In the genomic region with DNA sequence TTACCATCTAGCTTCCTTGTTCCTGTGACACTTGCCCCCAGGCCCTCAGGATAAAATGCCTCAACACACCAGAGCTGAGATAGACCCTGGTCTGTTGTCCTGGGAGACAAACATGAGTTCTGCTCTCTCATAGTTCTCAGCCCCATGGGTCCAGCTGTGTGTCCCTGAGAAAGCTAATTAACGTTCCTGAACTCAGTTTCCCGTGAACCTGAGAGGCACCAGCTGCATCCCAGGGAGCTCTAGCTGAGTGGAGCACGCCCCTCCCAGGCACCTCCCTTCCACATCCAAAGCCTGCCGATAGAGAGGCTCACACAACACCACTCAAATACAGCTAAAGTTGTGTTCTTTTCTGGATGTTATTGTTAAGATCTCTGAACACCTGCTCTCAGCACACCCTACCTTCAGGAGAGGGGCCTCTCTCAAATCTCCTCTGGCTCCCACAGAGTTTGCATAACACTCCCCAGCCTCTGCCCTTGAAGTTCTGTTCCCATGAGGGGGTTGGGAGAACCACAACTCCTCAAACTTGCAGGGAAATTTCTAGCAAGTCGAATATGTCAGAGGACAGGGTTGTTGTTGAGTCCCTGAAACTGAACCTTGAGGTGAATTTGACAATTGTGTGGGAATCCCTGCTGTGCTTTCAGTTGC, we compare ENCODE assay signal across 14 mouse cellular contexts. TPM values are rescaled to one million over a fixed set of nuclear protein-coding genes. Genes with fewer than 3 reads are reported as not detected.
DNase-seq lines count a peak whose midpoint lies in the region; ATAC-seq and TF ChIP-seq lines count a peak whose summit lies in the region.
"Had no signal": no experiment of that assay in that cellular context is flagged by ENCODE, and none has a peak within 500 bp of the region (broad histone marks: within the 10 kb centered on the region; RNA-seq: fewer than 3 reads in every experiment).

No protein-coding gene starts in this region.

- no peaks in the 10 kb centered on the region for H3K9me3 ChIP-seq in kidney, embryonic 15.5 days (replicated peaks)
- H3K9me3 ChIP-seq in CH12.LX (replicated peaks; ENCODE audit: low read length): no peaks in the 10 kb centered on the region
- no peaks in the 10 kb centered on the region for H3K9me3 ChIP-seq in liver, embryonic 14.5 days (ENCODE audit: control insufficient read depth, low read length)
- H3K9me3 ChIP-seq: embryonic facial prominence, embryonic 12.5 days had no signal

- no peaks in the 10 kb centered on the region for H3K27me3 ChIP-seq in kidney, embryonic 15.5 days
- peaks cover 23% of the 10 kb centered on the region for H3K27me3 ChIP-seq in CH12.LX (replicated peaks)
- H3K27me3 ChIP-seq in liver, embryonic 14.5 days (ENCODE audit: control insufficient read depth, insufficient read depth, low read length): no peaks in the 10 kb centered on the region
- no peaks in the 10 kb centered on the region for H3K27me3 ChIP-seq in kidney, adult 2 months (replicated peaks; ENCODE audit: control insufficient read depth, insufficient read depth, low read length)
- H3K27me3 ChIP-seq: embryonic facial prominence, embryonic 12.5 days; Patski had no signal

- H3K4me3 ChIP-seq in kidney, embryonic 15.5 days (replicated peaks): no peak overlapping the region
- H3K4me3 ChIP-seq in CH12.LX (replicated peaks in 1 of 3; ENCODE audit: low read depth in 2 of 3, low read length in 2 of 3, poor library complexity in 1 of 3): peak overlapping the region in 1 of 3 experiments; percentile 43
- no peak overlapping the region for H3K4me3 ChIP-seq in liver, embryonic 14.5 days (ENCODE audit: insufficient read depth in 1 of 2, low read depth in 2 of 2, low read length in 2 of 2)
- H3K4me3 ChIP-seq in kidney, adult 2 months (ENCODE audit: insufficient read depth, low read depth, low read length): no peak overlapping the region
- H3K4me3 ChIP-seq: embryonic facial prominence, embryonic 12.5 days had no signal

- TF ChIP-seq POLR2A in CH12.LX (IDR thresholded peaks at IDR 0.05; ENCODE audit: low read depth, low read length): no peak
- TF ChIP-seq POLR2A in kidney, adult 2 months (IDR thresholded peaks at IDR 0.05; ENCODE audit: low read depth, low read length): no peak

- 0 out of 2 replicates have a peak overlapping the region, but pooled peaks have one; percentile 13 for H3K27ac ChIP-seq in kidney, embryonic 15.5 days
- H3K27ac ChIP-seq in CH12.LX (ENCODE audit: insufficient read depth, low read depth): 0 out of 2 replicates have a peak overlapping the region, but pooled peaks have one; percentile 19
- H3K27ac ChIP-seq in liver, embryonic 14.5 days: no peak overlapping the region
- H3K27ac ChIP-seq in kidney, adult 2 months (ENCODE audit: insufficient read depth, low read depth, low read length): no peak overlapping the region
- H3K27ac ChIP-seq: embryonic facial prominence, embryonic 12.5 days had no signal

- H3K9ac ChIP-seq in kidney, embryonic 15.5 days: 0 out of 2 replicates have a peak overlapping the region, but pooled peaks have one; percentile 7
- H3K9ac ChIP-seq in CH12.LX (ENCODE audit: insufficient read depth, low read depth): no peak overlapping the region
- H3K9ac ChIP-seq in liver, embryonic 14.5 days (replicated peaks): no peak overlapping the region
- H3K9ac ChIP-seq: embryonic facial prominence, embryonic 12.5 days had no signal

- H3K79me2 ChIP-seq in CH12.LX (replicated peaks; ENCODE audit: control insufficient read depth, extremely low read depth, insufficient read depth, poor library complexity, severe bottlenecking): no peaks in the 10 kb centered on the region

- H3K4me2 ChIP-seq in kidney, embryonic 15.5 days: no peak overlapping the region
- peak overlapping the region; percentile 78 for H3K4me2 ChIP-seq in CH12.LX (ENCODE audit: insufficient read depth, low read depth, poor library complexity, severe bottlenecking)
- H3K4me2 ChIP-seq in liver, embryonic 14.5 days (ENCODE audit: low read depth): peak overlapping the region; percentile 29
- H3K4me2 ChIP-seq: embryonic facial prominence, embryonic 12.5 days had no signal

- H3K4me1 ChIP-seq in kidney, embryonic 15.5 days: peaks cover 80% of the 10 kb centered on the region
- peaks cover 27 to 57% of the 10 kb centered on the region in 2 experiments for H3K4me1 ChIP-seq in CH12.LX (ENCODE audit: control insufficient read depth in 1 of 2, insufficient read depth in 2 of 2)
- H3K4me1 ChIP-seq in liver, embryonic 14.5 days (replicated peaks; ENCODE audit: control insufficient read depth in 2 of 2, insufficient read depth in 2 of 2, low read length in 1 of 2): peaks cover 50 to 60% of the 10 kb centered on the region in 2 experiments
- peaks cover 3% of the 10 kb centered on the region; the same call in 1 of the 2 replicates for H3K4me1 ChIP-seq in kidney, adult 2 months (ENCODE audit: control insufficient read depth, insufficient read depth, low read length)

- 15% methylated on average over 5 of the region's 5 CpGs for WGBS in kidney, embryonic 15.5 days
- WGBS in liver, embryonic 14.5 days (ENCODE audit: insufficient replicate concordance): 33% methylated on average over 5 of the region's 5 CpGs
- WGBS in kidney, adult 2 months: 59% methylated on average over 5 of the region's 5 CpGs

- in situ Hi-C loops in CH12.LX (cut with MboI; ENCODE audit: low pct_ligation_motif_present, low pct_unique_long_range_greater_than_20kb, low sequenced_read_pairs): no loop called here

- ATAC-seq in kidney, embryonic 15.5 days (replicated peaks; ENCODE audit: low FRiP score): no peak
- no peak for ATAC-seq in liver, embryonic 14.5 days (ENCODE audit: insufficient read depth)
- ATAC-seq: Patski had no signal

- dilution Hi-C loops in CH12.LX (cut with MboI; ENCODE audit: extremely low pct_ligation_motif_present, extremely low pct_unique_long_range_greater_than_20kb, low sequenced_read_pairs): no loop called here

- TF ChIP-seq EP300 in CH12.LX (IDR thresholded peaks at IDR 0.05; ENCODE audit: low read length): peak; percentile 72
- no peak for TF ChIP-seq EP300 in liver, embryonic 14.5 days (IDR thresholded peaks at IDR 0.05; ENCODE audit: low read depth)

- TF ChIP-seq CTCF in CH12.LX (conservative IDR thresholded peaks at IDR 0.05 in 1 of 2, IDR thresholded peaks at IDR 0.05 in 1 of 2; ENCODE audit: low read depth in 2 of 2, low read length in 2 of 2): no peak
- no peak for TF ChIP-seq CTCF in liver, embryonic 14.5 days (IDR thresholded peaks at IDR 0.05; ENCODE audit: low read depth)
- no peak for TF ChIP-seq CTCF in kidney, adult 2 months (conservative IDR thresholded peaks at IDR 0.05; ENCODE audit: insufficient read depth, insufficient read length, low read depth, low read length)

- no peak for TF ChIP-seq RAD21 in CH12.LX (IDR thresholded peaks at IDR 0.05; ENCODE audit: low read depth, low read length)

- no peak for DNase-seq in kidney, postnatal 25 days
- peak; percentile 45 for DNase-seq in CH12.LX (ENCODE audit: extremely low read depth)
- DNase-seq in ZHBTc4 (ENCODE audit: low read depth, low spot score): peak; percentile 39
- no peak for DNase-seq in liver, embryonic 14.5 days (ENCODE audit: low read depth in 3 of 3, low spot score in 3 of 3)
- no peak for DNase-seq in urinary bladder, adult 18-20 months (ENCODE audit: low spot score in 2 of 2)
- DNase-seq in kidney, adult 11 months: no peak
- no peak for DNase-seq in kidney, adult 2 months
- DNase-seq: adrenal gland, adult 8-10 months; cerebellum, adult 8-10 months; right cerebral cortex, postnatal 14 days; thymus, postnatal 14 days had no signal

- no peaks in the 10 kb centered on the region for H3K36me3 ChIP-seq in kidney, embryonic 15.5 days
- H3K36me3 ChIP-seq in CH12.LX (replicated peaks in 1 of 2; ENCODE audit: control insufficient read depth in 1 of 2, insufficient read depth in 1 of 2, low read length in 1 of 2): no peaks in the 10 kb centered on the region
- H3K36me3 ChIP-seq in liver, embryonic 14.5 days (replicated peaks; ENCODE audit: control insufficient read depth, insufficient read depth, low read depth): no peaks in the 10 kb centered on the region
- no peaks in the 10 kb centered on the region for H3K36me3 ChIP-seq in kidney, adult 2 months (ENCODE audit: control insufficient read depth, insufficient read depth, low read length)
- H3K36me3 ChIP-seq: embryonic facial prominence, embryonic 12.5 days had no signal

TF ChIP-seq in CH12.LX, 34 proteins besides CTCF, POLR2A, EP300 and RAD21 (continues in another document):
- no peak for TF ChIP-seq JUN (IDR thresholded peaks at IDR 0.05; ENCODE audit: insufficient read depth, low read depth, low read length)
- TF ChIP-seq MEF2A (IDR thresholded peaks at IDR 0.05; ENCODE audit: borderline replicate concordance, low read depth, low read length): peak; percentile 56; the same call in 1 of the 2 replicates
- 0 out of 2 replicates have a peak, but pooled peaks have one; percentile 46 for TF ChIP-seq SIN3A (IDR thresholded peaks at IDR 0.05; ENCODE audit: low read length)
- no peak for TF ChIP-seq MAX (IDR thresholded peaks at IDR 0.05; ENCODE audit: low read length)
- TF ChIP-seq USF1 (IDR thresholded peaks at IDR 0.05; ENCODE audit: low read depth, low read length): no peak
- TF ChIP-seq MXI1 (IDR thresholded peaks at IDR 0.05; ENCODE audit: low read depth, low read length): peak; percentile 44; the same call in 1 of the 2 replicates
- TF ChIP-seq ETS1 (conservative IDR thresholded peaks at IDR 0.05; ENCODE audit: low read depth, low read length): peak; percentile 65; the same call in 1 of the 2 replicates
- peak; percentile 24; the same call in 1 of the 2 replicates for TF ChIP-seq ZNF384 (IDR thresholded peaks at IDR 0.05; ENCODE audit: low read depth, low read length)
- TF ChIP-seq CHD1 (IDR thresholded peaks at IDR 0.05; ENCODE audit: low read depth, low read length): no peak
- TF ChIP-seq ZC3H11A (IDR thresholded peaks at IDR 0.05; ENCODE audit: low read depth, low read length): no peak
- TF ChIP-seq ZKSCAN1 (IDR thresholded peaks at IDR 0.05; ENCODE audit: borderline replicate concordance, low read depth, low read length): no peak
- TF ChIP-seq UBTF (IDR thresholded peaks at IDR 0.05; ENCODE audit: low read depth, low read length): no peak
- peak; percentile 87 for TF ChIP-seq CHD2 (IDR thresholded peaks at IDR 0.05; ENCODE audit: low read length)
- TF ChIP-seq PAX5 (IDR thresholded peaks at IDR 0.05; ENCODE audit: low read length): no peak
- TF ChIP-seq NRF1 (IDR thresholded peaks at IDR 0.05; ENCODE audit: low read depth, low read length): no peak
- TF ChIP-seq IRF4 (IDR thresholded peaks at IDR 0.05; ENCODE audit: low read depth, low read length): peak; percentile 72
- peak; percentile 74; the same call in 1 of the 2 replicates for TF ChIP-seq RCOR1 (conservative IDR thresholded peaks at IDR 0.05; ENCODE audit: low read depth, low read length)

RNA-seq across cellular contexts. Expression of gene Smad3, which starts 28.4 kb away (rescaled TPM):
- polyA plus RNA-seq in kidney, embryonic 15.5 days (2015; fragmentation: Nextera tagmentation; extraction: Ambion mirVana): 25.0 and 26.5 TPM in 2 replicates
- total RNA-seq in CH12.LX (2012; rRNA removed) (0.50 and 0.81 TPM in 2 replicates), CH12.LX (2014; rRNA removed) (0.43 and 1.5 TPM in 2 replicates)
- 0.90 and 1.2 TPM in 2 replicates for polyA plus RNA-seq in CH12.LX (2012; ENCODE audit: insufficient read length, low read depth)
- polyA plus RNA-seq in liver, embryonic 14.5 days (2012; rRNA removed): 2.8 and 3.2 TPM in 2 replicates
- 1.7 and 2.2 TPM in 2 replicates for polyA plus RNA-seq in liver, embryonic 14.5 days (2014; fragmentation: Nextera tagmentation; extraction: Ambion mirVana)
- polyA plus RNA-seq in kidney, adult 2 months (2012; rRNA removed): 33.5 and 37.0 TPM in 2 replicates

Comparison
In these comparisons a context has a peak if more than half of its experiments do, and no peak if none do; other contexts are left out.
1. H3K27ac ChIP-seq: peak in kidney, embryonic 15.5 days (single experiment) and CH12.LX (single experiment); none in liver, embryonic 14.5 days (single experiment) and kidney, adult 2 months (single experiment).
2. DNase-seq: peak in CH12.LX (single experiment) and ZHBTc4 (single experiment); none in kidney, postnatal 25 days (0 of 2), liver, embryonic 14.5 days (0 of 3), urinary bladder, adult 18-20 months (0 of 2), kidney, adult 11 months (single experiment) and kidney, adult 2 months (single experiment).